Mouse (Mus musculus) forebrain, embryonic 14.5 days (tissue): ENCODE data around the gene Akap8l. TPM values are rescaled to one million over a fixed set of nuclear protein-coding genes. Genes with fewer than 3 reads are reported as not detected.
A peak's percentile ranks its signal among the peaks of the same experiment; 100 is the strongest.

Experiments
- ATAC-seq: fragments of 200-750 bp; cut with Nextera tagmentation; 2 replicates; pipeline ENCODE4 v1.8.0; 2017; ENCODE audit warnings: mild to moderate bottlenecking, moderate library complexity
- DNase-seq: peaks from one replicate; pipeline ENCODE4 v3.0.0-alpha.2; 2015; ENCODE audit warnings: low spot score
- H3K27ac ChIP-seq: fragments of 300-500 bp; sonication (generic); 2 replicates; pipeline ENCODE4 v1.5.1; 2014; ENCODE audit warnings: low read depth, mild to moderate bottlenecking, control low read depth, low read length, moderate library complexity
- H3K27me3 ChIP-seq: fragments of 300-500 bp; sonication (generic); replicated peaks from 2 replicates; pipeline ENCODE4 v1.6.1; 2014; ENCODE audit warnings: low read length, control low read depth, mixed read lengths; ENCODE audit not compliant: control insufficient read depth, insufficient read depth
- H3K36me3 ChIP-seq: fragments of 300-500 bp; sonication (generic); 2 replicates; pipeline ENCODE4 v1.6.1; 2014; ENCODE audit warnings: low read length, control low read depth; ENCODE audit not compliant: control insufficient read depth, insufficient read depth
- H3K4me1 ChIP-seq: fragments of 300-500 bp; sonication (generic); 2 replicates; pipeline ENCODE4 v1.6.1; 2014; ENCODE audit warnings: antibody characterized with exemption, low read length, control low read depth; ENCODE audit not compliant: control insufficient read depth, insufficient read depth
- H3K4me2 ChIP-seq: fragments of 300-500 bp; sonication (generic); 2 replicates; pipeline ENCODE4 v1.6.1; 2014; ENCODE audit warnings: mild to moderate bottlenecking, control low read depth, low read length
- H3K4me3 ChIP-seq: fragments of 300-500 bp; sonication (generic); 2 replicates; pipeline ENCODE4 v1.5.1; 2014; ENCODE audit warnings: low read depth, low read length, control low read depth
- H3K9ac ChIP-seq: fragments of 300-500 bp; sonication (generic); 2 replicates; pipeline ENCODE4 v1.6.1; 2014; ENCODE audit warnings: mild to moderate bottlenecking, low read length, control low read depth, moderate library complexity
- H3K9me3 ChIP-seq: fragments of 300-500 bp; sonication (generic); replicated peaks from 2 replicates; pipeline ENCODE4 v1.6.1; 2016; ENCODE audit warnings: low read length, control low read depth, mixed read lengths; ENCODE audit not compliant: control insufficient read depth
- WGBS: fragments of 180-500 bp; shearing (Covaris S2); extraction: QIAGEN DNeasy Blood & Tissue Kit; methylation state at CpG from one replicate; pipeline ENCODE4 v1.1.7; 2014; 5-methylcytosine and 5-hydroxymethylcytosine counted together
- polyA plus RNA-seq: library from polyadenylated mRNA; unstranded; fragments of >200 nt; fragmentation: Nextera tagmentation; extraction: Ambion mirVana; gene quantifications from 2 replicates; pipeline ENCODE4 v1.2.1, GENCODE M21; 2014

The Akap8l gene
- polyA plus RNA-seq, 1 experiment from 2014 or later, result 66.6 TPM

DNA sequence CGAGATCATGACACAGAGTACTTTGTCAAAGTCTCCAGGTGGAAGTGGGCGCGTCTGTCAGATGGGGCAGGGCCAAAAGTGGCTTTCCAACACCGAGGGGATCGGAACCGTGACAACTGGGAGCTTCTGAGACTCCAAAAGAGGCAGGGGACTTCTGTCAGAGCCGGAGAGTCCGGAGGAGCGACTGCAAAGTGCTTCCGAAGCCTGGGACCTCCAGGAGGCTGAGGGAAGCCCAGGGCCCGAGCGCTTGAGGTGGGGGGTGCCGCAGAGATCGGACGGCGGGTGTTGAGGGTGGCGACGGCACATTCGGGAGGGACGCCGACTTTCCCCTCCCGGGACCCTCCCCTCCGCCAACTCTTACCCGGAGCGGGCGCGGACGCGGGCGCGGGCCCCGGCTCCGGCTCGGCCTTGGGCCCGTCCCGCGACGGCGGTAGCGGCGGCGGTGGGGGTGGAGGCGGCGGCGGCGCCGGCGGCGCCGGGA lies 13.5 kb upstream of the Akap8l start:
- Histone ChIP-seq H3K27ac (peak overlapping the region; percentile 74), H3K9ac (peak overlapping the region; percentile 96), H3K4me1 (peaks cover 15% of the 10 kb centered on the region), H3K9me3 (no peaks in the 10 kb centered on the region), H3K4me2 (peak overlapping the region; percentile 92), H3K36me3 (peaks cover 46% of the 10 kb centered on the region), H3K27me3 (no peaks in the 10 kb centered on the region), H3K4me3 (peak overlapping the region; percentile 87)
- DNase-seq (no peak), ATAC-seq (peak; percentile 63)
- 0% methylated on average over 22 of the region's 50 CpGs for WGBS

GRCm38 (mm10) chr17:32362686-32363085 lies 12.3 kb upstream of the Akap8l start:
- Histone ChIP-seq H3K4me2 (peak overlapping the region; percentile 92), H3K36me3 (peaks cover 57% of the 10 kb centered on the region), H3K27me3 (no peaks in the 10 kb centered on the region), H3K4me3 (peak overlapping the region; percentile 87), H3K9ac (0 out of 2 replicates have a peak overlapping the region, but pooled peaks have one; percentile 96), H3K27ac (no peak overlapping the region), H3K9me3 (no peaks in the 10 kb centered on the region), H3K4me1 (peaks cover 15% of the 10 kb centered on the region)
- 81% methylated on average over 4 of the region's 4 CpGs for WGBS
- DNase-seq (no peak), ATAC-seq (no peak)

- Histone ChIP-seq H3K9ac (no peak overlapping the region), H3K4me1 (peaks cover 15% of the 10 kb centered on the region), H3K27me3 (no peaks in the 10 kb centered on the region), H3K27ac (no peak overlapping the region), H3K4me2 (no peak overlapping the region), H3K9me3 (no peaks in the 10 kb centered on the region), H3K36me3 (peaks cover 78% of the 10 kb centered on the region), H3K4me3 (no peak overlapping the region)
- no peak for ATAC-seq
- no peak for DNase-seq
- WGBS, result 89% methylated on average over 14 of the region's 18 CpGs
Measured at GRCm38 (mm10) chr17:32359928-32360327, 9.5 kb upstream of the Akap8l start.

GRCm38 (mm10) chr17:32358943-32359340 lies 8.5 kb upstream of the Akap8l start:
- ATAC-seq (no peak), DNase-seq (no peak)
- H3K4me1 ChIP-seq, result peaks cover 15% of the 10 kb centered on the region
- H3K27ac ChIP-seq, result no peak overlapping the region
- no peaks in the 10 kb centered on the region for H3K27me3 ChIP-seq
- H3K4me3 ChIP-seq, result no peak overlapping the region
- no peak overlapping the region for H3K4me2 ChIP-seq
- no peak overlapping the region for H3K9ac ChIP-seq
- no peaks in the 10 kb centered on the region for H3K9me3 ChIP-seq
- WGBS, result 94% methylated on average over 6 of the region's 6 CpGs
- H3K36me3 ChIP-seq, result peaks cover 88% of the 10 kb centered on the region

DNA sequence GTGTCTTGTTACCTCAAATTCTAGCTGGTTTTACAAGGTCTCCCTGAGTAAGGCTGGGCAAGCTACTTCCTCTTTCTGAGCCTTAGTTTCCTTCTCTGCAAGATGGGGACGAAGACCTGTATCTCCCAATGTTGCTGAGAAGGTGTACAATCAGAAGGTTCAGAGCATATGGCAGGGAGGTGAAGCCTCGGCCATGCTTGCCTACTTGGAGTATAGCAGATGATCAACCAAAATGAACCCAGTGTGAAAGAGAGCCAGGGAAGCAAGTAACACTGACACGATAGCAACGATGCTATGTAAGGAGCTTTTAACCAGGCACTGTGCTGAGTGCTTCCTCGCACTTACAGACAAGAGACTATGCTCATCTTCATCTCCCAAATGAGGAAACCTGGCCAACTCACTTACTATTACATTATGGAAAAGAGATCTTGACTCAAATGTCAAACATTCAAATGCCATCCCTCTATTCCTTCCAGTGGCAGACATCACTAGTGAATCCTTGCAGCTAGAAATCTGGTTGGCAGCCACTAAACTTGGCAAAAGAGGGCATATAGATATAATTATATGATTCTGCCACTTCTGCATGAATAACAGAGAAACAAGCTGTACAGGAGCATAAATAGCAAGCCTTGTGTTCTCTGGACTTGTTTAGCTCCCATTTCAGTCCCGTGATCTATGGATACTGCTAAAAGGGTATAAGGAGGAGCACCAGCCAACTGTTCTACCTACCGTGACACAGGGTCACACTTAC lies 8.0 kb upstream of the Akap8l start:
- Histone ChIP-seq H3K9me3 (no peaks in the 10 kb centered on the region), H3K4me3 (no peak overlapping the region), H3K4me2 (no peak overlapping the region), H3K4me1 (peaks cover 14% of the 10 kb centered on the region), H3K27ac (no peak overlapping the region), H3K36me3 (peaks cover 94% of the 10 kb centered on the region), H3K9ac (no peak overlapping the region), H3K27me3 (no peaks in the 10 kb centered on the region)
- ATAC-seq (no peak), DNase-seq (no peak)
- 93% methylated on average over 7 of the region's 7 CpGs for whole genome bisulfite sequencing

DNA sequence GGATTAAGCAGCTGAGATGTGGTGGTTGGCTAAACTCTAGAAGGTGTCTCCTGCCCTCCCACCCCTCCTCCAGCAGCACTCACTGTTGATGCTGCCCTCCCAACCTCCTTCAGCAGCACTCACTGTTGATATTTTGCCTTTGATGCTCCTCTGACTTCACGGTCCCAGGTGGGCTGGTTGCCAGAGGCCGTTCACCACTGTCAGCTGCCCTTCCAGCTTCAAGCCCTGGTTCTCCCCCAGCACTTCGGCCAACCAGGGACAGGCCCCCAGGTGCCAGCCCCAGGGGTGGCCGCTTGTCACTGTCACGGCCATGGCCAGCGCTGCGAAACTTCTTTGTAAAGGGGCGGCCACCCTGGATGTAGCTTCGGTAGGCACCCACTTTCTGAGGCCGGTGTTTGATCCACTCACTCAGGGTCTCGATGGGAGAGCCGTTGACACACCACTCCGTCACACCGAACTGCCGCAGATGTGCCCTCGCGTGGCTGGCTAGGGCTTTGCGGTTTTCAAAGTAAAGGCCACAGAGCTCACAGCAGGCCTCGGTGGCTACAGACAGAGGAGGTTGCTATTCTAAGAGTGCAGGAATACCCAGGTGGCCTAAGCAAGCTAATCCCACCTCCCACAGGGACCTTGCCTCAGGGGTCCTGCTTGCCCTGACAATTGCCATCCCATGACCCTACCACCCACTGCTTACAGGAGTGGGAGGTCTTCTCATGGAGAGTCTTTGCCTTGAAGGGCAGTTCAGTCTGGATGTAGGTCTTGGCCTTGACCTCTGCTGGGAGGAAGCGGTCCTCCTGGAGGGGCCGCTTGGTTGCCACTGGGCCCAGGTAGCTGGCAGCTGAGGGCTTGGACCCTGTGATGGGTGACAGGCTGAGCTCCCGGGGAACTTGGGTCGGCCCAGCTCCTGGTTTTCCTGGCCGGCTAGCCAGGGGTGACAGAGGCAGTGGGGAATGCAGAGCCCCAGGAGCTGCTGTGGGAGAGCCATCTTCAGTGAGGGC lies 6.7 kb upstream of the Akap8l start:
- H3K27ac ChIP-seq, result no peak overlapping the region
- no peak overlapping the region for H3K4me3 ChIP-seq
- peaks cover 91% of the 10 kb centered on the region for H3K36me3 ChIP-seq
- DNase-seq (no peak), ATAC-seq (no peak)
- no peaks in the 10 kb centered on the region for H3K27me3 ChIP-seq
- H3K4me1 ChIP-seq, result peaks cover 1% of the 10 kb centered on the region
- 87% methylated on average over 24 of the region's 24 CpGs for WGBS
- H3K4me2 ChIP-seq, result no peak overlapping the region
- H3K9me3 ChIP-seq, result no peaks in the 10 kb centered on the region
- H3K9ac ChIP-seq, result no peak overlapping the region

GRCm38 (mm10) chr17:32356281-32356680 lies 5.9 kb upstream of the Akap8l start:
- ATAC-seq, result no peak
- 92% methylated on average over 9 of the region's 9 CpGs for WGBS
- DNase-seq, result no peak
- Histone ChIP-seq H3K36me3 (peaks cover 85% of the 10 kb centered on the region), H3K27me3 (no peaks in the 10 kb centered on the region), H3K4me2 (no peak overlapping the region), H3K27ac (no peak overlapping the region), H3K9me3 (no peaks in the 10 kb centered on the region), H3K9ac (no peak overlapping the region), H3K4me3 (no peak overlapping the region), H3K4me1 (no peaks in the 10 kb centered on the region)

GRCm38 (mm10) chr17:32355031-32355430 lies 4.6 kb upstream of the Akap8l start:
- WGBS, result 94% methylated on average over 6 of the region's 6 CpGs
- ATAC-seq, result no peak
- Histone ChIP-seq H3K4me2 (no peak overlapping the region), H3K27ac (no peak overlapping the region), H3K9ac (no peak overlapping the region), H3K9me3 (no peaks in the 10 kb centered on the region), H3K4me3 (no peak overlapping the region), H3K4me1 (no peaks in the 10 kb centered on the region), H3K27me3 (no peaks in the 10 kb centered on the region), H3K36me3 (peaks cover 73% of the 10 kb centered on the region)
- DNase-seq, result no peak
